Mouse (Mus musculus) heart, adult 2 months (tissue): ENCODE data around the gene Plscr2. TPM values are rescaled to one million over a fixed set of nuclear protein-coding genes. Genes with fewer than 3 reads are reported as not detected.
"Not testable (repeated sequence)": the region's sequence is repeated elsewhere in the genome, so short reads cannot be mapped to it uniquely, and the experiment has no call there.

Experiments
- DNase-seq, 2 experiments: peaks; one replicate each; pipeline ENCODE4 v3.0.0; 2021
- H3K27ac ChIP-seq: fragments of 200-600 bp; 2 replicates; pipeline ENCODE4 v1.8.1; 2022
- H3K27me3 ChIP-seq: fragments of 200-500 bp; 2 replicates; pipeline ENCODE4 v1.6.1; 2012; ENCODE audit warnings: mild to moderate bottlenecking, low read length, inconsistent platforms, mixed read lengths; ENCODE audit not compliant: control insufficient read depth, insufficient read depth
- H3K36me3 ChIP-seq: fragments of 200-500 bp; 2 replicates; pipeline ENCODE4 v1.6.1; 2012; ENCODE audit warnings: low read length, inconsistent platforms; ENCODE audit not compliant: control insufficient read depth, insufficient read depth
- H3K4me1 ChIP-seq: fragments of 200-500 bp; 2 replicates; pipeline ENCODE4 v1.6.1; 2011; ENCODE audit warnings: low read length; ENCODE audit not compliant: control insufficient read depth, insufficient read depth
- H3K4me3 ChIP-seq: fragments of 200-600 bp; 2 replicates; pipeline ENCODE4 v1.8.1; 2022
- H3K79me2 ChIP-seq: fragments of 200-500 bp; replicated peaks from 2 replicates; pipeline ENCODE4 v1.6.1; 2012; ENCODE audit warnings: mild to moderate bottlenecking, inconsistent platforms, low read length, moderate library complexity, mixed read lengths; ENCODE audit not compliant: control insufficient read depth, insufficient read depth
- H3K9ac ChIP-seq: fragments of 200-500 bp; 2 replicates; pipeline ENCODE4 v1.6.1; 2012; ENCODE audit warnings: low read depth, mild to moderate bottlenecking, control low read depth, inconsistent platforms, low read length, mixed read lengths
- CTCF ChIP-seq: fragments of 200-600 bp; IDR thresholded peaks from 2 replicates; pipeline ENCODE4 v1.8.1; 2022; ENCODE audit warnings: antibody characterized with exemption, mild to moderate bottlenecking, moderate library complexity
- EP300 ChIP-seq: fragments of 200-500 bp; IDR thresholded peaks from 2 replicates; pipeline ENCODE4 v1.6.1; 2011; ENCODE audit warnings: low read depth, low read length, control low read depth; ENCODE audit not compliant: insufficient read depth
- POLR2A ChIP-seq: fragments of 200-500 bp; IDR thresholded peaks from 2 replicates; pipeline ENCODE4 v1.6.1; 2011; ENCODE audit warnings: mild to moderate bottlenecking, low read depth, low read length, control low read depth; ENCODE audit not compliant: insufficient read depth
- WGBS: fragments of 180-500 bp; shearing (Covaris S2); methylation state at CpG from one replicate; pipeline ENCODE4 v1.1.7; 2018; 5-methylcytosine and 5-hydroxymethylcytosine counted together
- intact Hi-C: fragments of 180-260 bp; cut with DNase I; formaldehyde crosslinking; loops from one replicate; pipeline ENCODE4 v1.15.1; 2025
- polyA plus RNA-seq: library from polyadenylated mRNA; depleted of rRNA; stranded (reverse); fragments of >200 nt; gene quantifications from 2 replicates; pipeline ENCODE4 v1.2.3, GENCODE M21; 2012
- total RNA-seq, 2 experiments: library from RNA; stranded (reverse); gene quantifications; 2 replicates each; pipeline ENCODE4 v1.2.3; 2021

The Plscr2 gene
- total and polyA plus RNA-seq, 3 experiments, result 12.1 to 27.1 (median 25.1) TPM

GRCm38 (mm10) chr9:92298288-92298687, 22.9 kb downstream of the Plscr2 start:
- H3K36me3 ChIP-seq, result peaks cover 14% of the 10 kb centered on the region
- H3K4me1 ChIP-seq, result no peaks in the 10 kb centered on the region
- H3K27me3 ChIP-seq, result no peaks in the 10 kb centered on the region
- intact Hi-C loops, result no loop called here
- WGBS, result 45% methylated on average over 1 of the region's 1 CpGs
- TF ChIP-seq EP300, result no peak
- TF ChIP-seq CTCF, result no peak
- no peak for TF ChIP-seq POLR2A
- H3K4me3 ChIP-seq, result no peak overlapping the region
- no peaks in the 10 kb centered on the region for H3K79me2 ChIP-seq
- no peak overlapping the region for H3K9ac ChIP-seq
- H3K27ac ChIP-seq, result no peak overlapping the region
- DNase-seq, result no peak

GRCm38 (mm10) chr9:92301213-92301612, 25.8 kb downstream of the Plscr2 start:
- H3K36me3 ChIP-seq, result peaks cover 12% of the 10 kb centered on the region
- TF ChIP-seq CTCF (no peak), EP300 (no peak)
- H3K4me1 ChIP-seq, result no peaks in the 10 kb centered on the region
- H3K27me3 ChIP-seq, result no peaks in the 10 kb centered on the region
- no peak overlapping the region for H3K4me3 ChIP-seq
- 57% methylated on average over 3 of the region's 3 CpGs for WGBS
- H3K79me2 ChIP-seq, result no peaks in the 10 kb centered on the region
- intact Hi-C loops, result no loop called here
- H3K27ac ChIP-seq, result no peak overlapping the region
- DNase-seq, result no peak
- H3K9ac ChIP-seq, result no peak overlapping the region

GRCm38 (mm10) chr9:92305075-92305474, 29.7 kb downstream of the Plscr2 start:
- no peak overlapping the region for H3K27ac ChIP-seq
- no peaks in the 10 kb centered on the region for H3K4me1 ChIP-seq
- no peak overlapping the region for H3K4me3 ChIP-seq
- H3K79me2 ChIP-seq, result no peaks in the 10 kb centered on the region
- 84% methylated on average over 8 of the region's 8 CpGs for WGBS
- H3K27me3 ChIP-seq, result no peaks in the 10 kb centered on the region
- DNase-seq, result no peak
- intact Hi-C loops, result no loop called here
- TF ChIP-seq POLR2A (no peak), CTCF (no peak), EP300 (no peak)
- no peaks in the 10 kb centered on the region; the same call in 1 of the 2 replicates for H3K36me3 ChIP-seq
- no peak overlapping the region for H3K9ac ChIP-seq

- intact Hi-C loops, result no loop called here
- Histone ChIP-seq H3K27me3 (no peaks in the 10 kb centered on the region), H3K27ac (no peak overlapping the region), H3K4me3 (no peak overlapping the region), H3K4me1 (no peaks in the 10 kb centered on the region), H3K36me3 (no peaks in the 10 kb centered on the region), H3K9ac (no peak overlapping the region), H3K79me2 (no peaks in the 10 kb centered on the region)
- no peak for DNase-seq
- no peak for TF ChIP-seq EP300
- no peak for TF ChIP-seq POLR2A
- TF ChIP-seq CTCF, result no peak
- 88% methylated on average over 8 of the region's 8 CpGs for WGBS
Observed at GRCm38 (mm10) chr9:92305620-92306220, 30.3 kb downstream of the Plscr2 start.

- no peak for DNase-seq
- Histone ChIP-seq H3K4me3 (no peak within 1 kb of the TSS), H3K9ac (no peak within 1 kb of the TSS), H3K27me3 (no peaks in the 10 kb centered on the region), H3K36me3 (no peaks in the 10 kb centered on the region), H3K4me1 (no peaks in the 10 kb centered on the region), H3K79me2 (no peaks in the 10 kb centered on the region), H3K27ac (no peak within 1 kb of the TSS)
- WGBS, result 89% methylated on average over 1 of the region's 1 CpGs
- intact Hi-C loops, result no loop called here
- TF ChIP-seq EP300, result no peak
- TF ChIP-seq POLR2A, result no peak
- TF ChIP-seq CTCF, result no peak
Observed at GRCm38 (mm10) chr9:92309077-92309476, 33.7 kb downstream of the Plscr2 start, which contains the start of gene 1700057G04Rik. 1700057G04Rik (plus strand) TSS chr9:92309377.

- no peak for DNase-seq
- 42% methylated on average over 3 of the region's 3 CpGs for WGBS
- no peaks in the 10 kb centered on the region for H3K79me2 ChIP-seq
- no peak overlapping the region for H3K4me3 ChIP-seq
- H3K27ac ChIP-seq, result no peak overlapping the region
- intact Hi-C loops, result no loop called here
- H3K27me3 ChIP-seq, result no peaks in the 10 kb centered on the region
- no peak overlapping the region for H3K9ac ChIP-seq
- no peaks in the 10 kb centered on the region for H3K36me3 ChIP-seq
- no peak for TF ChIP-seq EP300
- no peak for TF ChIP-seq CTCF
- no peak for TF ChIP-seq POLR2A
- no peaks in the 10 kb centered on the region; the same call in 1 of the 2 replicates for H3K4me1 ChIP-seq
Observed at GRCm38 (mm10) chr9:92316791-92317190, 41.4 kb downstream of the Plscr2 start.

GRCm38 (mm10) chr9:92325936-92326335, 50.5 kb downstream of the Plscr2 start:
- 63% methylated on average over 9 of the region's 9 CpGs for WGBS
- H3K27me3 ChIP-seq, H3K27ac ChIP-seq, H3K36me3 ChIP-seq, H3K4me3 ChIP-seq, H3K79me2 ChIP-seq, H3K9ac ChIP-seq, H3K4me1 ChIP-seq, DNase-seq: not testable (repeated sequence)
- intact Hi-C loops, result loop anchor here (5.0 kb wide), 1 partner anchor 49 kb away; the partner anchor contains the start of gene Plscr2
